Mouse (Mus musculus): ENCODE results near the gene D630039A03Rik.

Gene D630039A03Rik

GRCm38 (mm10) chr4:57916201-57916661 lies at the start of gene D630039A03Rik:
D630039A03Rik (minus strand) TSS chr4:57916297.
- peak; percentile 57 for DNase-seq (ENCODE audit: low spot score)

DNA sequence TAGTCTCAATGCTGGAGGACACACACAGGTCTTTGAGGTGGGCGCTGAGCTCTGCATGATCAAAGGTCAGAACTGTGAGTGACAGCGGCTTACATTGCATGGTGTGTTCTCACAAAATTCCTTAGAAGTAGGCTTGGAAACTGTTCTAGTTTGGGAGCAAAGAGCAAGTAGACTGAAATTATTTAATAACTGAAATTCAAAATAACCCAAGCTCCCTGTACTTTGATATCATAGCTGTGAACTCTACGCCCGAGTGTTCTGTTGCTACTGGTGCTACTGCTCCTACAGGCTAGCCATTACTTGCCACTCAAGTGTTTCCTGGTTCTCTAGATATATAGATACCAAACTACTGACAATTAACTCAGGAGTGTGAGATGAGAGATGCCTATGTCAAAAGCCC lies 49.4 kb upstream of the D630039A03Rik start:
- no peak for DNase-seq (ENCODE audit: low spot score)

DNA sequence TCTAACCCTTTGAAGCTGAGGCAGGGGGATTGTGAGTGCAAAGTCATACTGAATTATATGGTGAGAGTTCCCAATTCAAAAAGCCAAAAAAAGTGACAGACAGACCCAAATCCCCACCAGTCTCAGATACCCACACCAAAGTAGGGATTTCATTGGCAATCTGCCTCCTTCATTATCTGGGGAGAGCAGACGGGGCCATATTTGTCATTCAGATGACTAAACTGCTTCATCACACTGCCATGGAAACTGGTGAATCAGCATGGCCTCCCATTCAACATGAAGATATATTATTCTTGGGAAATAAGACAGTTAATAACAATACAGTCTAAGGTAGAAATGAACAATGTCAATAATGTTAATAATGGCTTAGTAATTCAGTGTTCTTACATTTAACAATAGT lies 48.0 kb upstream of the D630039A03Rik start:
- DNase-seq (ENCODE audit: low spot score): no peak

- DNase-seq (ENCODE audit: low spot score): no peak
Observed at GRCm38 (mm10) chr4:57959056-57959455, 43.0 kb upstream of the D630039A03Rik start.

- no peak for DNase-seq (ENCODE audit: low spot score)
Observed at GRCm38 (mm10) chr4:57958098-57958497, 42.0 kb upstream of the D630039A03Rik start.

- DNase-seq (ENCODE audit: low spot score): no peak
Observed at GRCm38 (mm10) chr4:57957200-57958085, 41.3 kb upstream of the D630039A03Rik start.

DNA sequence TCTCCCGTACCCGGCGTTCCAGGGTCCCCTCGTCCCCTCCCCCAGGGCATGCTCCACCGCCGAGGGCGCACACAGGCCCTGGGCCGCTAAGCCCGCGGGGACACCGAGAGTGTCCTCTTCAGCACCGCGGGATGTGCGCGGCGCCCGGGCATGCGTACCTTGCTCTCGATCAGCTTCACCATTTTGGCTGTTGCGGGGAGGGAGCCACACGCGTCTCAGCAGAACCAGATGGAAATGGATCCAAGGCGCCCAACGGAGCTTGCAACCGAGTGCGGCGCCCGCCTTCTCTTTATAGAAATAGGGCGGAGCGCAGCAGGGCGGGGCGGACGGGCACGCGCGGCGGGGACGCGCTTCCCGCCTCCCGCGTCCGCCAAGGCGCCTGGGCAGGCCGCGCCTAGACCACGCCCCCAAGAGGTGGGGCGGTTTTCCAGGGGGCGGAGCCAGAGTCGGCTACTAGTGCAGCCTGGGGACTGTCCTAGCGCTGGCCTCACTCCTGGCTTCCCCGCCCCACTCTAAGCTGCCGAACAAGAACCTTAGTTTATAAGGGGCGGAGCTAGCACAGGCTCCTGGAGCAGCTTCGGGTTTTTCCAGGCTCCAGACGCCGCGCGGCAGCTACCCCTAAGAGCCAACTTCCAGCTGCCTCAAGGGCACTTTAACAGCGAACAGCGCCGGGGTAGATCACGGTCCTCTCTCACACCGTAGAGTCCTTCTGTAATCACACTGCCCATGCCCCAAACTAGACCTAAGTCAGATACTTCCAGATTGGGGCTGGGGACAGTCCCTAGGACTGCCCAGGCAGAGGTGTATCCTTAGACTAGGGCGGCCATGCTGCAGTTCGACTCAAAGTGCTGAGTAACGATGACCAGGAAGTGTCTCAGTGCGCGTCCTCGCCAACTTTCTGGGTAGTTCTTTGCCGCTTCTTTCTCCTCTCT lies 40.2 kb upstream of the D630039A03Rik start, which contains the start of gene Txn1:
TSS of gene Txn1 (minus strand) at position 383 of the 932 bp plus-strand sequence.
- DNase-seq (ENCODE audit: low spot score): peak; percentile 97

DNA sequence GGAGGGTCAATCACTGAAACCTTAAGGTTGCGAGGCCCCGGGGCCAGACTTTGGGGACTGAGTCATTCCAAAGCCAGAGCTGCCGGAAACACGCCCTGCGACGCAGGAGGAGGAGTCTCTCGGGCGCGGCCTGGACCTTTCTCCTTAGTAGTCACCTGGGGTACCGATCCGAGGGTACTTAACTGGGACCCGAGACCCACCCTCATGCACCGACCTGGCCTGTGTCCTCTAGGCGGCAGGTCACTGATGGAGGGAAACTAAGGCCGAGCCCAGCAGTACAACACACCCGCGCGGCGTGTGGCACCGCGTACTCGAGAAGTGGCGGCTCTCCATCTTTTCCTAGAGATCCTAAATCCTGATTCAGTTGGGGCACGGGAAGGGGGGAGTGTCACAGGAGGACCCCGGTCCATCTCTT lies 39.5 kb upstream of the D630039A03Rik start:
- peak; percentile 72 for DNase-seq (ENCODE audit: low spot score)

- no peak for DNase-seq (ENCODE audit: low spot score)
Observed at GRCm38 (mm10) chr4:57954991-57955390, 38.9 kb upstream of the D630039A03Rik start.

DNA sequence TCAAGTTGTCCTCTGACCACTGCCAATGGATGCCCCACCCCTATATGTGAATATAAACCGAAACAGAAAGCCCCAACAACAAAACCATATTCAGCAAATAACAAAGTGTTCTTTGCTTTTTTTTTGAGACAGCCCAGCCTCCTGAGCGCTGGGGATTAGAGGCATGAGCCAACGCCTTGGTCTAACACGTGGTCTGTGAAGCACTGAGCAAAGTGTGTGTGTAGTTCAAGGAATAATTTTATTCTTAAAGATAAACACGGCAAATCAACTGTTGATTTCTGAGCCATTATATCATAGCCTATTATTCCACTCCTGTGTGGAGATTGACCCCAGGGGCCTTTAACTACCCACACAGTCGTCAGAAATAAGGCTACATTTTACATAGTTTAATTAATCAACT lies 38.5 kb upstream of the D630039A03Rik start:
- peak; percentile 50 for DNase-seq (ENCODE audit: low spot score)

DNA sequence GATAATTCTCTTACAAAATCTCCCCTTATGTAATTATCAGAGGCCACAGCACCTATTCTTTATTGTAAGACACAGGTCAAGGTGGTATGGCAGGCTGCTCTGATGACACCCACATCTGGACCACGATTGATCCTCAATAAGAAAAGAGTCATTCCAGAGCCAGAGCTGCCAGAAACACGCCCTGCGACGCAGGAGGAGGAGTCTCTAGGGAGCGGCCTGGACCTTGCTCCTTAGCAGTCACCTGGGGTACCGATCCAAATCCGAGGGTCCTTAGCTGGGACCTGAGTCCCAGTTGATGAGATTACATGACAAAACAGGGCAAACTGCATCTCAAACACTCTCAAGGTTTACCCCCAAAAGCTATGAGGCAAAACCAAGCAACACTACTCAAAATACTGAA lies 37.7 kb upstream of the D630039A03Rik start:
- DNase-seq (ENCODE audit: low spot score): no peak

- DNase-seq (ENCODE audit: low spot score): peak; percentile 48
Observed at GRCm38 (mm10) chr4:57952891-57953290, 36.8 kb upstream of the D630039A03Rik start.

- DNase-seq (ENCODE audit: low spot score): no peak
Observed at GRCm38 (mm10) chr4:57952416-57952815, 36.3 kb upstream of the D630039A03Rik start.

GRCm38 (mm10) chr4:57949866-57950265 lies 33.8 kb upstream of the D630039A03Rik start:
- DNase-seq (ENCODE audit: low spot score): no peak

DNA sequence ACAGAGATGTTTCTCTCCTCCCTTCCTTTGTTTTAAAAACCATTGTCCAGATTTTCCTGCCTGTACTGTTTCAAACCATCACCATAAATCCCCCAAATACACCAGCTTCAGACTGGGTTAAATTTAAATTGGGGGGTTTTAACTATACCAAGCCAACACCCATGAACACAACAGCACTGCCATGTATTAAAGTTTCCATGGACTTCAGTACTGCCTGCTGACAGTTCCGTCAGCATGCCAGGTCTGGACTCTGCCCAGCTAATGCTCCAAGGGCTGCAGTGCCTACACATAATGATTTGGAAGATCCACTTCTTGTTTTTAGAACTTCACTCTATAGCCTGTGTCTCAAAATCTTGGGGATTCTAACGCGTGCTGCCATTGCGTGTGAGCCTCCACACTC lies 31.4 kb upstream of the D630039A03Rik start:
- DNase-seq (ENCODE audit: low spot score): no peak

DNA sequence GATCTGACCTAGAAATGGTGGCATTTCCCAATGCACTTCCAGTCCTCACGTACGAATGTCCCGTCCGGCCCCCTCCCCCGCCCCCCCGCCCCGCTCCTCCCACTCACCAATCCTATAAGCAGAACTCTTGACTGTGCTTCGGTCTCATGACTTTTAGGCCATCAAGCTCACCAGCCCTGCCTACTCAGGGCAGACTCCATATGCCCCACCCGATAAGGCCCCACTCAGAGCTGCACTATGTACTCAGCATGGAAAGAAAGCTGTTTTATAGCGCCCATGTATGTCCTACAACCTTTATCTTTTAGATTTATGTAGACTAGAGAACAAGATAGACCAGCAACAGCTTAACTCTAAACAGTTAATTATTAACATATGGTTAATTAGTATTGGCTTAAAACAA lies 30.9 kb upstream of the D630039A03Rik start:
- DNase-seq (ENCODE audit: low spot score): no peak

GRCm38 (mm10) chr4:57942892-57943291 lies 26.8 kb upstream of the D630039A03Rik start:
- DNase-seq (ENCODE audit: low spot score): no peak

GRCm38 (mm10) chr4:57940631-57941030 lies 24.5 kb upstream of the D630039A03Rik start:
- DNase-seq (ENCODE audit: low spot score): no peak

GRCm38 (mm10) chr4:57937292-57937691 lies 21.2 kb upstream of the D630039A03Rik start:
- peak; percentile 80 for DNase-seq (ENCODE audit: low spot score)

GRCm38 (mm10) chr4:57934181-57934580 lies 18.1 kb upstream of the D630039A03Rik start:
- no peak for DNase-seq (ENCODE audit: low spot score)

DNA sequence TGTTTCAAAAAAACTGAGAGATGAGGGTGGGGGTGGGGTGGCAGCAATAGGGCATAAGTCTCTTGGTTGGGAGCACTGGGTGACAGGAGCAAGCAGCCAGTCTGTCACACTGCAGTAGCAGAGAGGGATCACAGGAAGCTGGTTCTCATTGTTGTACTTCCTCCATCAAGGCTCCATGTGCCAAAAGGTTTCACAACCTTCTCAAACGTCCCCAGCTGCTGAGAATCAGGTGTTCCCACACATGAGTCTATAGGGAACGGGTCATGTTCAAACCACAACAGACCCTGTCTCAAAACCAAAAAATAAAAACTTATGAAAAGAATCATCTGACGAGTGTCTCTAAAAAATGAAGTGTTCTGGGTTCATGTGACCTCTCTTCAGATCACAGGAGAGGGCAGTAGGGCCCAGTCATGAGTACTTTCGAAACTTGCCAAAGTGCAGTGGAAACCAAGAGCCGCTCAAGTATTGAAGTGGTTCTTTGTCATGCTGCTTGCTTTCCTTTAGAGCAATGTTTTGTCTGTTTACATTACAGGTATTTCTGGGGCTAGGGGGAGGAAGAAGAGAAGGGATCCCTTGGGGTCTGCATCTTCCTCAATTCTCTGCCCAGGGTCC lies 14.6 kb upstream of the D630039A03Rik start:
- DNase-seq (ENCODE audit: low spot score): peak; percentile 52

Measured in adipocyte (in vitro differentiated cells).